Mouse (Mus musculus) NIH3T3 (cell line): Measurements from ENCODE around the gene Rab10.

Experiments used
- DNase-seq: peaks from one replicate; pipeline ENCODE4 v3.0.0-alpha.2; 2012; ENCODE audit warnings: low read depth

Rab10 gene

DNA sequence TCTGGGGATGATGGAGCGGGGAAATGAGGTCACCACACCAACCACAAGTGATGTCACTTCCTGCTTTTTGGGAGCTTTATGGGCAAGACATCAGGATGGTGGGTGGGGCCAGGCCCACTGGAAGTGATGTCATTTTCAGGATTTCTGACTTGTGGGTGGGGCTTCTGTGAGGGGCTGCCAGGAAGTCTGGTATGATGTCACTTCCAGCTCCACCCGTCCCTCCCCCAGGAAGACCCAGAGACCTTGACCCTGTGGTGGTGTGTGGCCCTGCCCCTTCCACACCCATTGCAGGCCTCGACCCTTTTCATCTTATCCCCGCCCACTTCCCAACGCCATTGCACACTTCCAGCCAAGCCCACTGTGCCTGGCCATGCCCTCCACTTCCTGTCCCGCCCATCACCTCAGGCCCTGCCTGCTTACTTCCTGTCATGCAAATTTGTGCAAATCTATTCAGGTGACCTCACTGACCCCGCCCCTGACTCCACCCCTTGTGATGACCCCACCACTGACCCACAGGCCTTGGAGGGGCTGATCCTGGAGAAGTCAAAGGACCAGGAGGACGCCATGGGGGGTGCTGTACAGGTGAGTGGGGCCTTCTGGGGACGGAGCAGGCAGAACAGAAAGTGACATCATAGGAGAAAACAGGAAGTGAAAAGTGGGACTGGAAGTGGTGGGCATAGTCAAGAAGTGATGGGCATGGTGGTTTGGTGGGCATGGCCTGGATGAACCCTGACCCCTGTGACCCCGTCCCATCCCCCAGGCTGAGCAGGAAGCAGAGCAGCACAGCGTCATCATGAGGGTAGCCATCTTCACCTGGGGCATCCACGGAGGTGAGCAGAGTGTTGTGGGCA lies 72.7 kb downstream of the Rab10 start:
- DNase-seq: no peak

DNA sequence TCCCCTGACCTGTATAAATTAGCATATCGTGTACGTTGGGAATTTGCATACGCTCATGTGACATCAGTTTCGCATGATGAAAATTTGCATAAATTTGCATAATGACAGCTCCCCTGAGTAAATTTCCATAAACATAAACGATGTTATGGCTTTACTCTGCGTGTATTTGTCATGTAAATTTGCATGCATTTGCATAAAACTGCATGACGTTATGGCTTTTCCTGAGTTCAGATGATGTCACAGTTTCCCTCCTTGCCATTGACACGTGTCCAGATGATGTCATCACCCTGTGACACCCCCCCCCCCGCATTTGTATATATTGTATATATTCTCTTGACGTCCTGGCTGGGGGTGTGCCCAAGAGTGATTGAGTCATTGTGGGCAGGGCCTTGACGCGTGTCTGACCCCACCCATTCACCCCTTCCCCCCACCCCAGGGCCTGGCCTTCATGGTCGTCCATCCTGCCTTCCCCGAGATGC lies 73.6 kb downstream of the Rab10 start:
- peak; percentile 55 for DNase-seq

DNA sequence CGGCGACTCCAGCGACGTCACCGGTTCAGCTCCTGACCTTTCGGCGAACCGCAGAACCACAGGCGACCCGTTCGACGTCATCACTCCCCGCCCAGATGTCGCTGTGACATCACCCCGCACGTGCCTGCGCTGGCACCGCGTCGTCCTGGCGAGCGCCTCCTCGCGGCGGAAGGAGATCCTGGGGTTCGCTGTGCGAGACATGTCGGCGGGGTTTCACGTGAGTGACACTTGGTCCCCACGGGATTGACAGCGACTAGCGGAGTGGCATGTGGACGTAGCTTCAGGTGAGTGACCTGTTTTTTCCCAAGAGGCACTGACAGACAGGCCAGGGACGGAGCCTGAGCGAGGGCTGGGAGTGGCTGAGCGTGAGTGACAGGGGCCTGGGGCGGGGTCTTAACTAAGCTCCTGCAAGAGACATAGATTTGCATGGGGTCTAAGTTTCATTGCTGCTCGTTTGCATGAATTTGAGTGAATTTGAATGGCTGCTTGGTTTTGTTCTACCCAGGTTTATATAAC lies 74.1 kb downstream of the Rab10 start:
- peak; percentile 96 for DNase-seq

GRCm38 (mm10) chr12:3235124-3235631 lies 74.6 kb downstream of the Rab10 start:
- DNase-seq: peak; percentile 96

DNA sequence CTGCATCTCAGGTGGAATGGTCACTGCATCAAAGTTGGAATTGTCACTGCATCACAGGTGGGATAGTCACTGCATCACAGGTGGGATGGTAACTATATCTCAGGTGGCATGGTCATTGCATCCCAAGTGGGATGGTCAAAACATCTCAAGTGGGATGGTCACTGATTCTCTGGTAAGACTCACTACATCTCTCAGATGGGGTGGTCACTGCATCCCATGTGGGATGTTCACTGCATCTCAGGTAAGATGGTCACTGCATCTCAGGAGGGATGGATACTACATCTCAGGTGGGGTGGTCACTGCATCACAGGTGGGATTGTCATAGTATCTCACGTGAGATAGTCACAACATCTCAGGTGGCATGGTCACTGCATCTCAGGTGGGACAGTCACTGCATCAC lies 75.7 kb downstream of the Rab10 start:
- no peak for DNase-seq

GRCm38 (mm10) chr12:3223352-3223751 lies 86.4 kb downstream of the Rab10 start:
- DNase-seq: no peak

GRCm38 (mm10) chr12:3210181-3210580 lies 99.6 kb downstream of the Rab10 start:
- peak; percentile 68 for DNase-seq

- DNase-seq: peak; percentile 70
Observed at GRCm38 (mm10) chr12:3209163-3209562, 100.6 kb downstream of the Rab10 start.
